Mouse (Mus musculus) A20 (cell line): ENCODE results near the gene Zdhhc3.
A peak's percentile ranks its signal among the peaks of the same experiment; 100 is the strongest.

Experiments
- DNase-seq: peaks from one replicate; pipeline ENCODE4 v3.0.0-alpha.2; 2011; ENCODE audit warnings: low read depth, low spot score

Zdhhc3 gene

DNA sequence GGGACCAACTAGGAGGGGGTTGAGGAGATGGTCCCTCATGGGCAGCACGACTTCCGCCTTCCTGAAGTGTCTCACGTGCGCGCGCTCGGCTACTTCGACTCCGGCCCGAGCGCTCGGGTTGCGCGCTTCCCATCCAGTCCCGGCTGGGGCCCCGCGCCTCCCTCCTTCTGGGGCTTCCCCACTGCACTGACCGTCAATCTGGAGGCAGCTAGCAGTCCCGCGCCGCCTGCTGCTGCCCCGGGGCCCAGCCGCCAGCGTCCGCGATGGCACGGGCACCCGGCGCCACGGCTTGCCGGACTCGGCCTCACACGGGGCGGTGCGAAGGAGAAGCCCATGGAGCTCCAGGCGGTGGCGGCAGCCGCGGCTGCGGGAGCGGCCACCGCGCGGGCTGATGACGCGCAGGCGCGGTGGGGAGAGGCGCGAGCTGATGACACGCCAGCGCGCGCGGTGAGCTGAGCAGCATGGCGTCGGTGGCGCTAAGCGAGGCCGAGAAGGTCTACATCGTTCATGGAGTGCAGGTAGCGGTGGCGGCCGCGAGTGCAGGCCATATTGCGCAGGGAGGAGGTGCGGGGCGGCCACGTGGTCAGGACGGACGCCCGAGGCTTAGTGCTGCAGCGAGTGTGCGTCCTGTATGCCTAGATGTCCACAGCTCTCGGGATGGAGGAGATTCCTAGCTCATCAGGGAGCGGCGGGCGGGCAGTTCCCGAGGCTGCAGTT, at the start of gene Zdhhc3, which contains the start of gene Exosc7:
TSS of gene Zdhhc3 (minus strand) at position 401 of the 717 bp plus-strand sequence.
TSS of gene Exosc7 (plus strand) at position 411 of the 717 bp plus-strand sequence.
- DNase-seq, result peak; percentile 96

DNA sequence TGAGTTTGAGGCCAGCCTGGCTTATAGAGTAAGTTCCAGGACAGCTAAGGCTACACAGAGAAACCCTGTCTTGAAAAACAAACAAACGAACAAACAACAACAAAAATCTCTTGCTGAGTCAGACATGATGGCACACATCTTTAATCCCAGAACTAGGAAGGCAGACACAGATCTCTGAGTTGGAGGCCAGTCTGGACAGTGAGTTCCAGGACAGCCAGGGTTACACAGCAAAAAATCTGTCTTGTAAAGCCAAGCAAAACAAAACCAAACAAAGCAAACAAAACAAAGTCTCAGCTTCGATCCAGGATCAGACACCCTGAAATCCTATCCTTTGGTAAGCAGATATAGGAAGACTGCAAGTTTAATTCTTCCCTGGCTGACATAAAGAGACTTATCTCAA, 48.8 kb upstream of the Zdhhc3 start:
- no peak for DNase-seq

DNA sequence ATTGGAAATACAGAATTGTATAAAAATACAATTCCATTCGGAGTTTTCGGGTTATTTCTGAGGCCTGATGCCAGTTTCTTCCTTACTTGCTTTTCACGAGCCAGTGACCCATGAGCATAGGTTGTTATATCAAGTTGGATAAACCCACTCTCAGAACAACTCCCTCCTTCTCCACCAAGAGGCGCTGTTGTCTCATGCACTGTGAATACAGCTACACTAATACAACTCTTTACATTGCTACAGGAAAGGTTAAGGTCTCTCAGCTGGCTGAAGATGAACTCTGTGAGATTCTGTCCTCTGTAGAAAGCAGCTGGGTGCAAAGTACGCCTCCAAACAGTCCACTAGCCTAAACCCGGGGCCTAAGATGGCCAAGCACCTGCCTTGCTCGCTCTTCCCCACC, 46.3 kb upstream of the Zdhhc3 start:
- peak; percentile 87 for DNase-seq

DNA sequence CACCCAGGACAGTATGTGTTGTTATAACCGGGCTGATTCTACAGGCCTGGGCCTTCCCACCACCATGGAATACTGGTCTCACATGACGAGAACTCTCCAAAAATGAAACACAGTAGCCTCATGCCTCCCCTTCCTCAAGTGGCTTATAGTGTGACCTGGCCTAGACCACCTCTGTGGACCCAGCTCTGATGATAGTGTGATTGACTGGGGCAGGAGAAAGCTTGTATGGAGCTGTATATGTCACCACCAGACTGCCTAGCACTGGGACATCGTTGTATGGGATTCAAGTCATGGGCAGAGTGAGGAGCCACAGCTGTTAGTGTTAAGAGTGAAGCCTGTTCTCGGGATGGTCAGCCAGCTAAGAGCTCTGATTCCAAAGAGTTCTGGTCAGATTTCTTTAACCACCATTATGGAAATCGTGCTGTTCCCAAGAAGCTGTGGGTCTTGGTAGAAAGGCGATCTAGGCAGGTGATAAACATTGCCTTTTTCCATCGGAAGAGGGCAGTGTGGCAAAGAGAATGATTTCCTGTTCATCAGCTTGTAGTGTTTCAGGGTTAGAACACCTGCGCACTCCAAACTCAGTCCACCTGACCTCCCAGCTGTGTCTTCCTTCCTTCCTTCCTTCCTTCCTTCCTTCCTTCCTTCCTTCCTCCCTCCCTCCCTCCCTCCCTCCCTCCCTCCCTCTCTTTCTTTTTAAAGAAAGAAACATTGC, 45.3 kb upstream of the Zdhhc3 start:
- peak; percentile 76 for DNase-seq

DNA sequence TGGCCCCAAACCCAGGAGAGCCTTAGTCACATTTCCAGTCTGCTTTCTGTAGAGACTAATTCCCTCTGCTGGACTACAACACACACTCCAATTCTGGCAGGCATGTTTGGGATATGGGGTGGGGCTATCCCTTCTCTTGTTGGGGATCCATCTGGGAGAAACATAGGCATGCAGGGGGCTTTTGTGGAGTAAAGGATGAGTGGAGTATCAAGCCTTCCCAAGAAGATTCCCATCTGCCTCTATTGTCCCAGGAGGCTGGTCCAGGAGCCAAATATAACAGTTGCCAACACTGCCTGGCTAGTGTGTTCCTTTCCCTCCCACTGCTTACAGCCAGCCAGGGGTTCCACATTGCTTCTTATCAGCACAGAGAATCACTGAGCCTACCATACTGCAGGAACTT, 44.7 kb upstream of the Zdhhc3 start:
- DNase-seq, result no peak

DNA sequence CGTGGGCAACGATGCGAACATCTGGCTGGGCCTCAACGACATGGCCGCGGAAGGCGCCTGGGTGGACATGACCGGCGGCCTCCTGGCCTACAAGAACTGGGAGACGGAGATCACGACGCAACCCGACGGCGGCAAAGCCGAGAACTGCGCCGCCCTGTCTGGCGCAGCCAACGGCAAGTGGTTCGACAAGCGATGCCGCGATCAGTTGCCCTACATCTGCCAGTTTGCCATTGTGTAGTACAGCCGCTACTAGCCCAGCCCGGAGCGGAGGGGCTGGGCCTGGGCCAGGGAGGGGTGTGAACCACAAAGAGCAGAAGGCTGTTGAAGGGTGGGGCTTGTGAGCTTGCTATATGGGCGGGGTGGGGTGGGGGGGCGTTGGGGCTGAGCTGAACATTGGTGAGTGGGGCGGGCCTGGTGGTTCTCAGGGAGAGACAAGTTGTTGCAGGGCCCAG, 43.9 kb upstream of the Zdhhc3 start:
- DNase-seq, result no peak

DNA sequence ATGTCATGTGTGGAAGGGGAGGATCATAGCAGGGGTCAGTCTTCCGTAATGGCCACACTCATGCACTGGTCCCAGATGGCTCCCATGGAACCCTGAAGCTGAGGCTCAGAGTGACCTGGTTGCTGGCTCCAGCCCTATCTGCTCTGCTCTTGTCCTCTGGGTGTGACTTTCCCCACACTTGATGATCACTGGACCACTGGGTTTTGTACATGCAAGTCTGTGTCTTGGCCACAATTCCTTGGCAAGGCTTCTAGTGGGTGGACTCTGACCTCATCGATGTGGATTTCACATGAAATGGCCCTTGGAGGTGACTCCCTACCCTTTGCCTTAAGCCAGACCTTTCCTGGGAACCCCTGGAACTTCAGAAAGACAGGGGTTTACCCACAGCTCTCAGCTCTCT, 40.1 kb upstream of the Zdhhc3 start:
- DNase-seq, result no peak

DNA sequence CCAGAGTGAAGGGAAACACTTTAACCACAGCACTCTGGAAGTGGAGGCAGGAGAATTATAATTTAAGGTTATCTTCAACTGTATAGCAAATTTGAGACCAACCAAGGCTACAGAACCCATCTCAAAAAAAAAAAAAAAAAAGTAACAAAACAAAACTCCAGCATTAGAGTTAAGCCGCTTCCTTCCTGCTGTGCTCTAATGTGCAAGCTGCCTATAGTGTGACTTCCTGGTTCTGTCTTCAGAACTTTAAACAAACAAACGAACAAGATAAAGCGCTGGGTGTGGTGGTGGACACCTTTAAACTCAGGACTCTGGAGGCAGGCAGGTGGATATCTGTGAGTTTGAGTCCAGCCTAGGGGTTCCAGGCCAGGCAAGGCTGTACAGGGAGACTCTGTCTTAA, 39.0 kb upstream of the Zdhhc3 start:
- DNase-seq, result peak; percentile 8

DNA sequence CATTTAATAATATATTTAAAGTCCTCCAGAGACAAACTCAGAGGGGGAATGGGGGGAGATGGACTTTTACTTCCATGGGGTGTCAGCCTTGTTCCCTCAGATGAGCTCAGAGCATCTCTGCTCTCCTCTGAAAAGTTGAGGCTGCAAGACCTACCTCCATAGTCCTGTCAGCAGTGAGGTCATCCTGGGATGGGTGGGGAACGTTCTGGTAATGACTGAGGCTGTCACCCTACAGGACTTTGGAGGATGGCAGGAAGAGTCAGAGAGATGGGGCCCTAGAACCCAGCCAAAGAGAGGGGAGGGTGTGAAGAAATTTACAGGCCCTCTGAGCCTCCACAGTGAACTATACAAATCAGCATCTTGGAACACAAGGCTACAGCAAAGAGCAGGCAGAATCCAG, 38.6 kb upstream of the Zdhhc3 start:
- DNase-seq, result no peak

DNA sequence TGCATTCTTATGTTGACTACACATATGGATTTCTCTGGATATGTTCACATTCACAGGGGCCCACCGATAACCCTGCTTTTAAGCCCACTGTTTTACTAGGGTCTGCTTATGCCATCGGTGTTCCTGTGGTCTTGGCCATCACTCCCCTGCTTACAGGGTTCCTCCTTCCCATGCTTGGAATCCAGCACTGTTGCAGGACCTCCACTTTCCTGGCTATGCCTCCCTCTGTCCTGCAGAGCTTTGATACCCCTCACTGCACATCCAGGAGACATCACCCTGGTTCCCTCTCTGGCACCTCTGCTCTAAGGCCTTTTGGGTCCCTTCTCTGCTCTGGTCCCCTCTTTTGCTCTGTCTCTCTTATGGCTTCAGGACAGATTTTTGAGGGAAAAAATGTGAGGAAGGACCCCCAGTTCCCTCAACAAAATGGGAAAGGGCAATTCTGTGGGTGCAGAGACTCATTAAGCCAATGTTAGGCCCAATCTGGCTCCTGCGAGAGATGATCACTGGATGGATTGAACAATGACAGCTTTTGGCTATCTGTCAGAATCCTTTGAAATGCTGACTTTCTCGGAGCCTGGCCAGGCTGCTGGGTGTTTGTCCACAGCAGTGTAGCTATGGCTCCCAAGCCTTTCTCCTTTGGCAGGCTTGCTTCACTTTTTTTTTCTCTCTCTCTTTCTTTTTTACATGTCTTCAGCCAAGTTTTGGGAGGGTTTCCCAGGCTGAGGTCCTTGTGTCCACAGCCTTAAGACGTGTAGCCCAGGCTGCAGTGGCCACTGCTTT, 37.4 kb upstream of the Zdhhc3 start, which contains the start of gene Clec3b:
TSS of gene Clec3b (plus strand) at position 706 of the 780 bp plus-strand sequence.
- DNase-seq, result no peak

DNA sequence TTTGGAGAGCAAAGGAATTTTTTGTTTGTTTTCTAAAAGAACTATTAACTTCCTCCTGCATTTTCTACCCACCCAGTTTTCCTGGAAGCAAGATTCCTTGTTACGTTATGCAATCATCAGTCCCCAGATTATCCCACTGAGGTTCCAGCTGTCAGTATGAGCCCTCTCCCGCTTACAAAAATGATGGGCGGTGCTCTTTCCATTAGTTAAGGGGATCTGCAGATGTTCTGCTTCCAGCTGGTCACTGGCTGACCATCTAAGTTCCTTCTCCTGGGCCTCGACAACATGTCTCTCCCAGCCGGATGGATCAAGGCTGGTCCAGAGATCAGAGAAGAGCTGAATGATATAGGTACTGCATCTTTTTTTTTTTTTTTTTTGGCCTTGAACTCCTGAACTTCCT, 35.4 kb upstream of the Zdhhc3 start:
- no peak for DNase-seq

DNA sequence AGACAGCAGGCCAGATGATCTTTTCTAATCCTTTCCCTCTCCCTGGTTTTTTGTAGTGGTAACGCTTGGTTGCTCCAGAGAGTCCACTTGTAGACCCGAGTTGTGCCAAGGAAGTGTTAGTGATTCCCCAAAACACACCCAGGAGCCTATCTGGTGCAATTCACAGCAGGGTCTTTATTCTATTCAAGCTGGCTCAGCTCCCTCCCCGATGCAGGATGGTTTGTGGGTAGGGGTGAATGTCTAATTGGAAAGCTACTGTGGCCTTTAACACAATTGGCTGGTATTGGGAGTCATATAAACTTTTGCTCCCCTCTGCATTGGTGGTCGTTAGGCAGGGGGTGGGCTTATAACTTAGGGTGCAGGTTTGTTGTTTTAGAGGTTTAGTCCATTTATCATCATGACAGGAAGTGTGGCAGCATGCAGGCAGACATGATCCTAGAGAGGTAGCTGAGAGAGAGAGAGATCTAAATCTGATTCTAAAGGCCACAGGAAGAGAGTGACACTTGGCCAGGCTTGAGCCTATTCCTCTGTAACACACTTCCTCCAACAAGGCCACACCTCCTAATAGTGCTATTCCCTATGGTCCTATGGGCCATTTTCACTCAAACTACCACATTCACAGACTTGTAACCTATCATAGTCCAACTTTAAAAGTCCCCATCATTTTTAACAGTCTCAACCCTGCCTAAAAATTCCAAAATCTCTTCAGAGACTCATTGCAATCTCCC, 27.0 kb upstream of the Zdhhc3 start:
- no peak for DNase-seq

DNA sequence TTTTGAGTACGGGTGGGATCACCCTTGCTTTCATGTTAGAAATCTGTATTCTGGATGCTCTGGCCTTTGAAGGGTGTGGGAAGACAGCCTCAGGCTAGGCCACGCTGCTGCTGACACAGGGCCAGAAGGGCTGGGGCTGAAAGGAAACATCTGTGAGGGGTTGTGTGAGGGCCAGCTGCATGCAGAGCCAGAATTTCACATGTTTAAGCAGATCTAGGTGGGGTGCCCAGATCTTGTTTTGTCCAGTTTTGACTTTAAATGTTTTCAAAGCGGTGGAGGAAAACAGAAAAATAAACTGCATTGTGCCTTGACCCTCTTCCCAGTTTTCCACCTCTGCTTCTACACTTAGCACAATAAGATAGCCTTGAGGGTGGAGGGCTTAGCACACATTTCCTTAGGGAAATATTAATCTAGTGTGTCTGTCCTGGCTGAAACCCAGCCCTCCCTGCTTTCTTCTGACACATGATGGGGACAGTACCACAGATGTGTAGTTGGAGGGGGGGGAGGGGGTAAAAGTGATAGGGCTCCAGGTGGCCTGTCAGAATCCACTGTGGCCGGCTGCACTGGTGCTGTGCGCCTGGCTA, 26.0 kb upstream of the Zdhhc3 start:
- DNase-seq, result no peak

DNA sequence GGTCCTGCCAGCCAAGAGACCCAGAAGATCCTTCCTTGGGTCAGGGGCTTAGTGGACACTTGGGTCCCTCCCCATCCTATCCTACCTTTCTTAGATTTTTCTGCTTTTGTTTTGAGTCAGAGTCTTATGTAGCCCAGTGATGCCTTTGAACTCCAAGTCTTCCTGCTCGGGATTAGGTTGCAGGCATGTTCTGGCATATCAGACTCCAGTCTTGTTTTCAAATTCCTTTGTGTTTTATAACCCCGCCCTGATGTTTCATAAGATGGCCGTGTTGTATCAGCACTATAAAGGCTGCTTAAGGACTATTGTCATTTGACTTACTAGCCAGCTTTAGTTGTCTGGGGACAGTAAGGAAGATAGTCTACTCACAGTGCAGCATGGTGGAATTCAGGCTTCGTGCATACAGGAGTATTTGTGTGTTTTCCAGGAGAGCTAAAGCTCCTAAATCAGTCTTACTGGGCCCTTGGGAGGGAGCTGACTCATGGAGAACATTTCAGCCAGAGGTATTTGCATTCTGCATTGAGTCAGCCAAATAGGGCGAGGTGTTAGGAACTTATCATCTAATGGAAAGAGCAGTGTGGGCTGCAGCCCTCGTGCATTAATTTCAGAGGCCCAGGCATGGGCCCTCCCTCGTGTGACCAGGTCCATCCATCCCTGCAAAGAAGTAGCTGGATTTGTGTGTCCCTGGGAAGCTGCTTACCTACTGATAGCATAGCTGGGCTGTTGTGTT, 24.1 kb upstream of the Zdhhc3 start:
- no peak for DNase-seq

DNA sequence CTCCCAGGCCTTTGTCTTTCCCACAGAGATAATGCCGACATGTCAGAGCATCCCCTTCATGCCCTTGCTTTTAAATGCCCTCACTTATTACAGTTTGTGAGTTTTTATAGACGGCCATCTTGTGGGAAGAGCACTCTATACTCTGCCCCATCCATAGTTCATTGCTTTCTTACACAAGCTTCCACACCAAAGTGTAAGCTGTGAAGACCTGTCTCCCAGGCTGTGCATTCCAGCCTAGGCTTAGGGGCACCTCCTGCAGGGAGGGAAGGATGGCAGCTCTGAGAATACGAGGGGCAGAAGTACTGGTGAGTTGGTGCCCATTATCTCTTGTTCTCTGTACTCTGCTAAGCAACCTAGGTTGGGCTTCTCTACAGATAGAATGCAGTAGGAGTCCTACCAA, 20.0 kb upstream of the Zdhhc3 start:
- DNase-seq, result no peak

DNA sequence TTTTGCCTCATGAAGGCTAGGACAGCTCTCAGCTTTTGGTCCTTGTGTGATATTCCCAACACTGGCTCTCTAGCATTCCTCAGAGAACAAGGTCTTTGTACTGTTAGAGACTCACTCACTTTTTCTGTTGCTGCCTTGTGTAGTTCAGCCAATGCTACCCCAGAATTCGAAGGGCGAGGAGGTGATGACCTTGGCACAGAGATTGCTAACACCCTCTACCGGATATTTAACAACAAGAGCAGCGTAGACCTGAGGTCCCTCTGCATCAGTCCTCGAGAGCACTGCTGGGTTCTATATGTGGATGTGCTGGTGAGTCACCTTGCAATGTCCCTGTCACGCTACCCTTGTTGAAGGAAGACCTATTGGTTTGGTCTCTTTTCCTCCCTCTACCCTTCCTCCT, 14.7 kb upstream of the Zdhhc3 start:
- DNase-seq, result no peak

DNA sequence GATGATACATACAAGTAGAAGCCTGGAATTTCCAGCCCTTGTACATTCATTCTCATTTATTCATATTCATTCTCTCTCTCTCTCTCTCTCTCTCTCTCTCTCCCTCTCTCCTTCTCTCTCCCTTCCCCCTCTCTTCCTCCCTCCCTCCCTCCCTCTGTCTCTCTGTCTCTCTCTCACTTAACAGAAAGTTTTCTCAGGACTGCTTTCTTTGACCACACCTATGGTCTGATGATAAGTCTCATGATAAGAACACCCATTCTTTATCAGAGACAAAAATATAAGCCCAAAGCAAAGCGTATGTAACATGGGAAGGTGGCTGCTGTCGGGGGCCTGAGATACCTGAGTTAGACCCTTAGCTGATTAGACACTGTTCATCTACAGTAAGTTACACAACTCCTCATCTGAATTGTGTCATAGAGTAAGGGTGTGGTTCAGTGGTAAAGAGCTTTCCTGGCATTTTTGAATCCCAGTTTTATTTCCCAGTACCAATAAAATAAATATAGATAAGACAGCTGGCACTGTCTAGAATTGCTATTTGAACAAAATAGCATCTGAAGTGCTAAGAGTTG, 11.5 kb upstream of the Zdhhc3 start:
- DNase-seq, result no peak

DNA sequence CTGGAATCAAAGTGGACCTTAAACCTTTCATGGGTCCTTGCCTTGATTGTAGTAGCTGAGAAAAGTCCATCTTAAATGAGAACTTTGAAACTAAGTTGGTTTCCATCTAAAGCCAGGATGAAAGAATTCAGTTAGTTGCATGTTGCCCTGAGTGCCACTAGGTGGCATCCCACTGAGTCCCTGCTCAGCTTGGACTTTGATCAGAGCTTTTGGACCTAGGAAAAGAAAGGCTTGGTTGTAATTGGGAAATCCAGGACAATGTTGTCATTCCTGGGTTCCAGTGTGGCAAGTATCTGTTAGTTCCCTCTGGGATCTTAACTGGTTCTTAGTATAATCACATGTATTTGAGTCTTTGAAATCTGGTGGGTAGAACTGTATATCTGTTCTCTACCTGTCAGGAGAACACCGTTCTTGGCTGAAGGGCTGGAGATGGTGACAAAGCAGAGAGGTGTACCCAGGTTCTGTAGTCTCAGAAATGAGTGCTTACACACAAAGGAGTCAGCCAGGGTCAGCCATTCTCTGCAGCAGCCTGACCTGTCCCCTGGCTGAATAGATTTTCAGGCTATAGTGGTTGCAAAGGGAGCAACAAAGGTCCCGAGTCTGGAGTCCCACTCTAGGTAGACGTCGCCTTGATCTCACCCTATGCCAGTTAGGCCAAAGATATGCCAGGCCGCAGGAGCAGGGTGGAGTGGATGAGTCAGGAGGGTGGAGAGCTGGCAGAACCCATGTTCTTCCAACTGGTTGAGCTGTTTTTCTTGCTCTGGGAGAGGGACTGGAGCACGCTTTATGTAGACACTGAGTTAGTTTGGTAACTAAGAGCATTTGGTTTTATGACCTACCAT, 10.8 kb upstream of the Zdhhc3 start:
- peak; percentile 30 for DNase-seq

DNA sequence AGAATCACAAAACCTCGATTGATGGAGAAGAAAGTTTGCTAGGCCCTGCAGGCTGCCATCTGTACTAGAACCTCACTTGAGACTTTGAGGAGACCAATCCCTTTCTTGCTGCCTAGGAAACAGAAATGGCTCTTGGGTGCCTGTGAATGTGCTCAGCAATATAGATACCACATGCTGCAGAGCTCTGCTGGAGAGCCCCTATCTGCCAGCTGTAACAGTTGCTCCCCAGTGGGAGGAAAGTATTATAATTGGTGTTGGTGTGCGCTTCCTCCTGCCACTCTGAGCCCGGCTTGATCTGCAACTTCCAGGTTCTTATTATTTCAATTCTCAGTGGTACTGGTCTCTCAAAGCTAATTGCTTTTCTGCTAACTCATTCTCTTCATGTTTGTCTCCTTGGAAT, 10.0 kb upstream of the Zdhhc3 start:
- DNase-seq, result no peak
